Mouse (Mus musculus) E14TG2a.4 (cell line): Measurements from ENCODE around the gene Zfp3.

Source experiments
- H3K27me3 ChIP-seq: 2 replicates; pipeline ENCODE4 v1.6.1; 2014; ENCODE audit warnings: low read length, control low read depth; ENCODE audit not compliant: insufficient read depth
- H3K36me3 ChIP-seq: 2 replicates; pipeline ENCODE4 v1.6.1; 2014; ENCODE audit warnings: low read length, control low read depth; ENCODE audit not compliant: insufficient read depth
- H3K4me1 ChIP-seq: replicated peaks from 2 replicates; pipeline ENCODE4 v1.6.1; 2014; ENCODE audit warnings: low read depth, low read length, control low read depth
- H3K4me3 ChIP-seq: replicated peaks from 2 replicates; pipeline ENCODE4 v1.5.1; 2014; ENCODE audit warnings: mild to moderate bottlenecking, low read length
- H3K9me3 ChIP-seq: 2 replicates; pipeline ENCODE4 v1.6.1; 2014; ENCODE audit warnings: low read length, control low read depth
- CTCF ChIP-seq: conservative IDR thresholded peaks from 2 replicates; pipeline ENCODE4 v1.5.1; 2014; ENCODE audit warnings: low read length
- NANOG ChIP-seq: IDR thresholded peaks from 2 replicates; pipeline ENCODE4 v1.6.1; 2014; ENCODE audit warnings: borderline replicate concordance, low read length, mixed read lengths
- POU5F1 ChIP-seq: IDR thresholded peaks from 2 replicates; pipeline ENCODE4 v1.6.1; 2014; ENCODE audit warnings: low read length, borderline replicate concordance

Zfp3 gene

DNA sequence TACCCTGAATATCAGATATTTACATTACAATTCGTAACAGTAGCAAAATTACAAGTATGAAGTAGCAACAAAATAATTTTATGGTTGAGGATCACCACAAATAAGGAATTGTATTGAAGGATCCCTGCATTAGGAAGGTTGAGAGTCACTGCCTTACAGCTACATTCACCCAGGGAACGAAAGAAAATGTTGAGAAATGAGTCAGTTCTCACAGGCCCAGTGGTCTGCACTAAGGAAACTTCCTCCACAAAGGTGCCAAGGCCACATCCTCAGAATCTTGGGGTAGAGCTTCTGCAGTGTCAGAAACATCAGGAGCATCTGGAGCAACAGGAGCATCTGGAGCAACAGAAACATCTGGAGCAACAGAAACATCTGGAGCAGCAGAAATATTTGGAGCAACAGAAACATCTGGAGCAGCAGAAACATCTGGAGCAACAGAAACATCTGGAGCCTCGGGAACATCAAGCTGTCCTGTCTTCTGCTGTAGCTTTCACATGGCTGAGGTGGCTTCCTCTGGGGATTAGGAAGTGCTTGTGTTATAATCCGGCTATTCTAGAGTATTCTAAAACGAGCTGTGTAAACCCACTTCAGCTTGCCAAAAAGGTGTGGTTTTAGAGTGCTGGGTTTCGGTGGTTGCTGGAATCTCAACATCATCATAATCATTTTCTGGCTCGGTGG, 27.0 kb downstream of the Zfp3 start:
- H3K4me3 ChIP-seq, result no peak overlapping the region
- peaks cover 2% of the 10 kb centered on the region; the same call in 1 of the 2 replicates for H3K27me3 ChIP-seq
- H3K36me3 ChIP-seq, result no peaks in the 10 kb centered on the region
- TF ChIP-seq POU5F1 (no peak), NANOG (no peak), CTCF (no peak)
- H3K4me1 ChIP-seq, result peaks cover 12% of the 10 kb centered on the region
- H3K9me3 ChIP-seq, result no peaks in the 10 kb centered on the region

DNA sequence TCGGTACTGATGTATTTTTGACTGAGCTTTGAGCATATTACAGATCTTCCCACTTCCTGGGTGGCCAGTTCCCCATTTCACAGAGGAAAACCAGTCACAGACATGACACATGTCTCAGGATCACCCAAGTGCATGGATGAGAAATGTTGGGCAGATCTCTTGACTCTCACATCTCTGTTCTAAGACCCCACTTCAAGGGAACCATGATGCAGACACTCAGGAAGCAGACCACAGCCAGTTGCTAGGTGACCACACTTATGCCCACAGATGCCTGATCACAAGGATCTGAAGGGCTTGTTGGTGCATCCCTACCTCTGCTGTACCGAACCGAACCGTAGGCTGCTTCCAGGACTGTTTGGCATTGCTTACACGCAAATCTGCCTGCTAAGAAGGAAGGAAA, 27.7 kb downstream of the Zfp3 start:
- no peaks in the 10 kb centered on the region for H3K36me3 ChIP-seq
- no peak for TF ChIP-seq CTCF
- TF ChIP-seq NANOG, result no peak
- TF ChIP-seq POU5F1, result no peak
- H3K4me1 ChIP-seq, result peaks cover 12% of the 10 kb centered on the region
- H3K9me3 ChIP-seq, result no peaks in the 10 kb centered on the region
- H3K4me3 ChIP-seq, result no peak overlapping the region
- peaks cover 2% of the 10 kb centered on the region; the same call in 1 of the 2 replicates for H3K27me3 ChIP-seq

DNA sequence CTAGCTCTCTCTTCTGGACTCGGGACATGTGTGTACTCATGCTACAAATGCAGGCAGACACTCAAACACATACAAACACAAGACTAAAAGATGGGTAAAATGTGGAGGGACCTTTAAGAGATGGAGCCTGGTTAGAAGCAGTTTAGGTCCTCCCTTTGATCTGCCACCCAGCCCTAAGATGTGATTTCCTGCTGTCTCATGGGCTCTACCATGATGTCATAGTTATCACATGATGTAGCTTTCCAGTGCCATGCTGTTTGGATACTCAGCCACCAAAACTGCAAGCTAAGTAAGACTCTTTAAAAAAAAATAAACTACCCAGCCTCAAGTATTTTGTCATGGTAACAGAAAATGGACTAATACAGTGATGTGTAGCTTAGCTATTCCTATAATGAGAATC, 28.4 kb downstream of the Zfp3 start:
- Histone ChIP-seq H3K4me3 (no peak overlapping the region), H3K27me3 (peaks cover 2% of the 10 kb centered on the region; the same call in 1 of the 2 replicates), H3K9me3 (no peaks in the 10 kb centered on the region), H3K36me3 (no peaks in the 10 kb centered on the region), H3K4me1 (peaks cover 12% of the 10 kb centered on the region)
- TF ChIP-seq NANOG (no peak), CTCF (no peak), POU5F1 (no peak)

DNA sequence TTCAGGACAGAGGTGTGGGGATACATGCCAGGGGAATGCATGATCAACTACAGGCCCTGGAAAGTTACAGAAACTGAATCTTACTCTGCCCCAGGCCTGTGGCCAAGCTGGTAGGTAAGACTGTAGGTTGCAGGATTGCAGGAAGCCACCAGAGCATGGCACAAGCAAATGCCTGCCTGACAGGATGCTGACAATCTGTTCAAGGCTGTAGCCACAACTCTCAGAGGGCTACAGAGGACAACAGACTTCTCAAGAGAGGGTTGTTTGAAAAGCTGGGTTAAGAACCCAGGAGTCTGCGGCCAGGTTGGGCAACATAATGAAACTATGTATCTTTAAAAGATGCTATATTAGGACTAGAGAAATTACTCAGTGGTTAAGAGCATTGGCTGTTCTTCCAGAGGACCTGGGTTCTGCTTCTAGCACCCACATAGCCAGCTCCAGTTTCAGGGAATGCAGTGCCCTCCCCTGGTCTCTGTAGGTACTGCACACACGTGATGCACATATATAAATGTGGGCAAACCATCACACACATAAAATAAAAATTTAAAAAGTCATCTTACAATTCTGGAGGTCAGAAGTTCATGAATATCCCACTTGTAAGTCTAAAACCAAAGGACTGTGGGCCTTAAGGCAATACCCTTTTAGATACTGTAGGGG, 38.3 kb downstream of the Zfp3 start:
- H3K27me3 ChIP-seq, result peaks cover 8% of the 10 kb centered on the region; the same call in 1 of the 2 replicates
- H3K4me3 ChIP-seq, result no peak overlapping the region
- H3K36me3 ChIP-seq, result no peaks in the 10 kb centered on the region
- H3K4me1 ChIP-seq, result peaks cover 9% of the 10 kb centered on the region
- TF ChIP-seq NANOG (no peak), CTCF (peak; percentile 89)
- H3K9me3 ChIP-seq, result no peaks in the 10 kb centered on the region

DNA sequence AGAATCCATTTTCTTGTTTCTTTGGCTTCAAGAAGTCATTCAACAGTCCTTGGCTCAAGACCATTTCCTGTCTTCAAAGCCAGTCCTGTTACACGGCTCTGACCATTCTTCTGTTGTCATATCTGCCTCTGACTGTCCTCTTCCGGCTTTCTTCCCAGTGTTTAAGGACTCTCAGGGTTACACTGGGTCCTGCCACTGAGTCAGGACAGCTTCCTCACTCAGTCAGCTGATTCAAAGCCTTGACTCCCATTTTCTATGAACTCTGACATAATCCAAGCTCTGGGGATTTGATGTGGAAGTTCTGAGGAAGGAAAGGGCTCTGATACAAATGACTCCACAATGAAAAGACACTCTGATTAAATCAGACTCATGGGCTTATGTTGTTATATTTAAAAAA, 38.9 kb downstream of the Zfp3 start:
- no peak overlapping the region for H3K4me3 ChIP-seq
- no peaks in the 10 kb centered on the region for H3K36me3 ChIP-seq
- TF ChIP-seq NANOG (no peak), POU5F1 (no peak), CTCF (no peak)
- peaks cover 9% of the 10 kb centered on the region for H3K4me1 ChIP-seq
- H3K9me3 ChIP-seq, result no peaks in the 10 kb centered on the region
- peaks cover 8% of the 10 kb centered on the region; the same call in 1 of the 2 replicates for H3K27me3 ChIP-seq

DNA sequence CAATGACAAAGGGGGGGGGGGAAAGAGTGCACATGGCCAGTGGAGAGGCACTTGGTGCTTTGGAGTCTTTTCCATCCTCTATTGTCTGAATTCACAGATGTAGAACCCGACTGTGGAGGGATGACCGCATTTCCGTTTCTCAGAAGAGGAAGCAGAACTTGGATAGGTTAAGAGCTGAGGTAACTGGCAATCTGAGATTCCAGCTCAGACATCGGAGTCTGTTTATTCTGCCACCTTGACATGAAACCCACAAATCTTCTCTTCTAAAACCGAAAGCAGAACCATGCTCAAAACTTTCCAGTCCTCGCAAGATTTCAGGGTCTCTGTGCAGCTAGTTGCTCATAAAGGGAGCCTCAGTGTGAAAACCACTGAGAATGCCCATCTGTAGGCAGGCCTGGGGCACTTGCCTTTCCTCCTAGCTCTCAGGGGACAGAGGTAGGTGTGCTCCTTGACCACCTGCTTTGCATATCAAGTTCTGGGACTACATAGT, 39.7 kb downstream of the Zfp3 start:
- no peaks in the 10 kb centered on the region for H3K9me3 ChIP-seq
- TF ChIP-seq NANOG, result no peak
- no peak for TF ChIP-seq CTCF
- TF ChIP-seq POU5F1, result no peak
- peaks cover 8% of the 10 kb centered on the region; the same call in 1 of the 2 replicates for H3K27me3 ChIP-seq
- H3K36me3 ChIP-seq, result no peaks in the 10 kb centered on the region
- H3K4me1 ChIP-seq, result peaks cover 13% of the 10 kb centered on the region
- no peak overlapping the region for H3K4me3 ChIP-seq

DNA sequence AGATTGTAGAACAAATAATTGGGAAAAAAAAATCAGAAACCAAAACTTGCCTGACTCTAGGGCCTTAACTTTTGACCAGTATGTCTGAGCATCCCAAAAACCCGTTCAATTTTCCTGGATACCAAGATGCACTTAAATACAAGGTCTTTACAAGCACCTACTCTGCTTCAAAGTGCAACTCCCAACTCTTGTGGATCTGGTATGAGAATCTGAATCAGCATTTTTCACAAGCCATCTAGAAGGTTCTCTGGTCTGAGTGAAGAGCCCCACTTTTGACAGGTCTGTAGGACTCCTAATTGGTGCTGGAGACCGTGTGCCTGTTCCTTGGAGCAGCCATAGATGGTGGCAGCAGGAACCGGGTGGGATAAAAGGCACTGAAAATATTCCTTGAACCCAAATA, 40.4 kb downstream of the Zfp3 start:
- TF ChIP-seq CTCF (no peak), POU5F1 (no peak), NANOG (no peak)

DNA sequence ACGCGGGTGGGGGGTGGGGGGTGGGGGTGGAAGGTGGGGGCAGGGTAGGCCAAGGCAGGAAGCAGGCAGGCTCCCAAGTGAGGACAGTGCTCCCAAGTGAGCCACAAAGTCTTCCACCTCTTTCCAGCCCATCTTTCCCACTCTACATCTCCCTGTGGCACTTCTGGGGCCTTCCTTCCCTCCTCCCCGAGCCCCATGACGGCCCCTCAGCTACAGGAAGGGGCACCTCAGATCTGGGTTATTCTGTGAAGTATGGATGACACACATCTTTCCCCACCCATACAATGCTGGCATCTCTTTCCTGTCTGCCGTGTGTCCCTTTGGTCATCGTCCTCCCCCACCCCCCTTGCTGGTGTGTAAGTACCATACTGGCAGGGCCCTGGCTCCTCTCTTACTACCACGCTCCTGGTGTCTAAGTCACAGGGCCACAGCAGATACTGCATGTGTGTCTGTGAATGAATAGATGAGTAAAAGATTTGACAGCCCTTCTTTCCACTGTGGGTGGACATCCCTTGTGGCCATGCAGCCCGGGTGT, 41.7 kb downstream of the Zfp3 start:
- H3K4me1 ChIP-seq, result 0 out of 2 replicates have a peak, but pooled peaks cover 7% of the 10 kb centered on the region
- H3K27me3 ChIP-seq, result peaks cover 8% of the 10 kb centered on the region; the same call in 1 of the 2 replicates
- H3K4me3 ChIP-seq, result no peak overlapping the region
- TF ChIP-seq POU5F1, result no peak
- TF ChIP-seq CTCF, result no peak
- TF ChIP-seq NANOG, result no peak
- H3K9me3 ChIP-seq, result no peaks in the 10 kb centered on the region
- no peaks in the 10 kb centered on the region for H3K36me3 ChIP-seq

More for the DNA sequence above, 40.4 kb downstream of the Zfp3 start:
- Histone ChIP-seq H3K4me1 (peaks cover 16% of the 10 kb centered on the region), H3K9me3 (no peaks in the 10 kb centered on the region), H3K36me3 (no peaks in the 10 kb centered on the region), H3K27me3 (peaks cover 8% of the 10 kb centered on the region; the same call in 1 of the 2 replicates), H3K4me3 (no peak overlapping the region)
